Mouse (Mus musculus) CH12.LX (cell line): ENCODE results near the gene Gm8653.
"Not testable (repeated sequence)": the region's sequence is repeated elsewhere in the genome, so short reads cannot be mapped to it uniquely, and the experiment has no call there.

Experiments
- CTCF ChIP-seq, 2 experiments: IDR thresholded peaks in 1 of 2; conservative IDR thresholded peaks in 1 of 2; 2 replicates each; pipeline ENCODE4 v1.5.1; 2011 to 2012; ENCODE audit warnings: low read depth in 2 of 2, low read length in 2 of 2, improper control_type of control experiment in 1 of 2, inconsistent platforms in 1 of 2, mild to moderate bottlenecking in 1 of 2, moderate library complexity in 1 of 2
- EP300 ChIP-seq: IDR thresholded peaks from 2 replicates; pipeline ENCODE4 v1.6.1; 2011; ENCODE audit warnings: low read length, improper control_type of control experiment
- GABPA ChIP-seq: IDR thresholded peaks from 2 replicates; pipeline ENCODE4 v1.6.1; 2012; ENCODE audit warnings: low read depth, low read length, improper control_type of control experiment, inconsistent platforms; ENCODE audit not compliant: insufficient replicate concordance
- POLR2A ChIP-seq: IDR thresholded peaks from 2 replicates; pipeline ENCODE4 v1.6.1; 2011; ENCODE audit warnings: low read depth, mild to moderate bottlenecking, improper control_type of control experiment, low read length
- POLR2AphosphoS2 ChIP-seq: IDR thresholded peaks from 2 replicates; pipeline ENCODE4 v1.6.1; 2011; ENCODE audit warnings: low read depth, low read length, improper control_type of control experiment
- RAD21 ChIP-seq: IDR thresholded peaks from 2 replicates; pipeline ENCODE4 v1.6.1; 2011; ENCODE audit warnings: low read depth, mild to moderate bottlenecking, low read length, improper control_type of control experiment, moderate library complexity
- ZC3H11A ChIP-seq: IDR thresholded peaks from 2 replicates; pipeline ENCODE4 v1.6.1; 2012; ENCODE audit warnings: low read depth, mild to moderate bottlenecking, inconsistent platforms, low read length, improper control_type of control experiment
- ZNF384 ChIP-seq: IDR thresholded peaks from 2 replicates; pipeline ENCODE4 v1.6.1; 2012; ENCODE audit warnings: low read depth, low read length, improper control_type of control experiment, inconsistent platforms

DNA sequence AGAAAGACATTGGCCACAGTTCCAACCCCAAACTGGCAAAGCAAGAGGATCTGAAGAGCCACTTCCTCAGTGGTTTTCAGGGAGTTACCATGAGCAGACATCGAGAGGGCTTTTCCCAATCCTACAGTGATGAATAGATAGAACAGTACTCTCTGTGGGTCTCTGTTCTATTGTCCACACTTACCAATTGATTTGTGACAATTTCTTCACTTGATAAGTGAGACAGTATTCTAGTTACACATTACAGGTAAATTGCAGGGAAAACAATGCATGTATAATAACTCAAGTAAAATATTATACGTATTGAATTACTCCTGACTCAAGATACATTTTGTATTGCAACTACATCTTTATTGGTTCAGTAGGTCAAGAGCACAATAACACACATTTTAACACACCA lies at the start of gene Gm8653:
- TF ChIP-seq POLR2A; CTCF (conservative IDR thresholded peaks at IDR 0.05 in 1 of 2, IDR thresholded peaks at IDR 0.05 in 1 of 2; ENCODE audit: low read depth in 2 of 2, low read length in 2 of 2); ZC3H11A; EP300; GABPA; RAD21; ZNF384; POLR2AphosphoS2: not testable (repeated sequence)
